Mouse (Mus musculus) megakaryocyte, embryonic 14.5 days (primary cell): ENCODE measurements around the gene Ttc7b. TPM values are rescaled to one million over a fixed set of nuclear protein-coding genes. Genes with fewer than 3 reads are reported as not detected.

ENCODE experiments used
- H3K27me3 ChIP-seq: replicated peaks from 2 replicates; pipeline ENCODE3; 2012; ENCODE audit warnings: inconsistent platforms
- H3K36me3 ChIP-seq: replicated peaks from 2 replicates; pipeline ENCODE3; 2012; ENCODE audit warnings: low read length, inconsistent platforms, mixed read lengths
- H3K4me1 ChIP-seq: 2 replicates; pipeline ENCODE4 v1.6.1; 2012; ENCODE audit warnings: inconsistent platforms
- H3K4me3 ChIP-seq: replicated peaks from 2 replicates; pipeline ENCODE3; 2012; ENCODE audit warnings: moderate library complexity, mild to moderate bottlenecking, inconsistent platforms
- H3K9me3 ChIP-seq: 2 replicates; pipeline ENCODE4 v1.6.1; 2012; ENCODE audit warnings: inconsistent platforms
- FLI1 ChIP-seq: IDR thresholded peaks from 2 replicates; pipeline ENCODE4 v1.6.1; 2012; ENCODE audit warnings: low read length, inconsistent platforms, mixed read lengths
- GATA1 ChIP-seq: IDR thresholded peaks from 3 replicates; pipeline ENCODE4 v1.6.1; 2012; ENCODE audit warnings: mixed read lengths, low read length, inconsistent platforms, borderline replicate concordance
- polyA plus RNA-seq: library from polyadenylated mRNA; stranded (reverse); fragments of >175 nt; gene quantifications from 2 replicates; pipeline ENCODE4 v1.2.3, GENCODE M21; 2012; ENCODE audit warnings: low replicate concordance; ENCODE audit not compliant: insufficient read depth

The Ttc7b gene
- polyA plus RNA-seq, 1 experiment = 170 TPM

DNA sequence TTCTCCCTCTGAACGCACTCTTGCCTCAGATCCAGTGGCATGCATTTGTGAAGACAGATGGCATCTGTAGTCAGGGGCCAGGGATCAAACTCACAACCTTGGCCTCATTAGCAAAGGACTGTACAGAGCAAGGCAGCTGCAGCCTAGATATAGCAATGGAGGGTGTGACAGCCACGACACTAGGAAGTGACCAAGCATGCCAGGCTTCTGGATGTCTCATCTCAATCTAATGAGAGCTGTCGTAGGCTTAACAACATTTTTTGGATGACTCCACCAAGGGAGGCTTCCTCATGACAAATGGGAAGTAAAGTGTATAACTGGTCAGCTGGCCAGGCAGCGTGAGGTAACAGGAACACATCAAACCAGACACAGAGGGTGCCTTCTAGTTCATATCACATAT lies 94.4 kb downstream of the Ttc7b start:
- Histone ChIP-seq H3K4me3 (peak overlapping the region; percentile 60), H3K36me3 (peaks cover 76% of the 10 kb centered on the region), H3K27me3 (no peaks in the 10 kb centered on the region), H3K4me1 (peaks cover 73% of the 10 kb centered on the region), H3K9me3 (no peaks in the 10 kb centered on the region)
- no peak for TF ChIP-seq FLI1
- no peak for TF ChIP-seq GATA1

- Histone ChIP-seq H3K27me3 (no peaks in the 10 kb centered on the region), H3K4me1 (peaks cover 76% of the 10 kb centered on the region), H3K4me3 (no peak overlapping the region), H3K36me3 (peaks cover 71% of the 10 kb centered on the region), H3K9me3 (no peaks in the 10 kb centered on the region)
- TF ChIP-seq FLI1 = no peak
- TF ChIP-seq GATA1 = no peak
These were observed 95.6 kb downstream of the Ttc7b start for GRCm38 (mm10) chr12:100425028-100425427.

DNA sequence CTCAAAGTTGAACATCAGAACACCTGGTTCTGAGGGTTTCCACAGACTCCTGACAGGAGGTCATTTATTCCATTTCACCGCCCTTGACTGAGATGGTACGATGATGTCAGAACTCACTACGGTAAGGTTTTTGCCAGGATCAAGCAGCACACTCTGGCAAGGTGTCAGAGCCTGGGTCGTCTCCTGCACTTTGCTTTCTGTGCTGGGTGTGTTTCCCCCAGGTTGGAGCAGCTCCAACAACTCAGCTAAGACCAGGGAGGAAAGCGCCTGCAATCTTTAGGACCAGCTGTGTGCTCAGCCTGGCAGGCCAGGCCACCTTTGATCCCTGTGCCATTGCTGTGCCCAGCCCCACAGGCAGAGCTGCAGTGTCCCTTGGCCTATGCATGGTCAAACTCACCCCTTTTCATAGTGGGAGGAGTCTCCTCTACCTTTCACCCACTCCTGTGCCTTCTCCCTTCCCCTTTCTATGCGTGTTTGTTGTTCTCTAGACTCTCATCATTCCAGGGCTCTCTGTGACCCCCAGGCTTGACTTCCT lies 98.3 kb downstream of the Ttc7b start:
- Histone ChIP-seq H3K4me3 (no peak overlapping the region), H3K9me3 (no peaks in the 10 kb centered on the region), H3K36me3 (peaks cover 69% of the 10 kb centered on the region), H3K4me1 (peaks cover 53% of the 10 kb centered on the region), H3K27me3 (no peaks in the 10 kb centered on the region)
- TF ChIP-seq FLI1 (no peak), GATA1 (no peak)

DNA sequence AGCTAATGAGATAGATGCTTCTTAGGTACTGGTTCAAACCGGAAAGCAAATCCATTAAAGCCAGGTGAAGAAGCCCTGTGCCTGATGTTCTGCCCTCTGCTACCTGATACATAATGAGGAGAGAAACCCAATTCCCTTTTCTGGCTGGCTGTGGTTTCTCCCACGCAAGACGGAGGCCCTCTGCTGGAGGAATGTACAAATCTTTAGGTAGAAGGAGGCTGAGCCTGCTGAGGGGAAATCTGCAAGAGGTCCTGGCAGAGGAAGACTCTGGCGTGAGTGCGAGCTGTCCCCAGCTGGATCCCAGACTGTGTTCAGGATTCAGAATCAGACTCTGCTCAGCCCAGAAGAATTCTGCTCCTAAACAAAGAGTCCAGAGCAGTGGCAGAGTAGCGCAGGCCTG lies 99.1 kb downstream of the Ttc7b start:
- TF ChIP-seq FLI1 (no peak), GATA1 (no peak)
- no peaks in the 10 kb centered on the region for H3K27me3 ChIP-seq
- H3K9me3 ChIP-seq = no peaks in the 10 kb centered on the region
- H3K4me1 ChIP-seq = peaks cover 45% of the 10 kb centered on the region
- H3K4me3 ChIP-seq = no peak overlapping the region
- H3K36me3 ChIP-seq = peaks cover 73% of the 10 kb centered on the region

DNA sequence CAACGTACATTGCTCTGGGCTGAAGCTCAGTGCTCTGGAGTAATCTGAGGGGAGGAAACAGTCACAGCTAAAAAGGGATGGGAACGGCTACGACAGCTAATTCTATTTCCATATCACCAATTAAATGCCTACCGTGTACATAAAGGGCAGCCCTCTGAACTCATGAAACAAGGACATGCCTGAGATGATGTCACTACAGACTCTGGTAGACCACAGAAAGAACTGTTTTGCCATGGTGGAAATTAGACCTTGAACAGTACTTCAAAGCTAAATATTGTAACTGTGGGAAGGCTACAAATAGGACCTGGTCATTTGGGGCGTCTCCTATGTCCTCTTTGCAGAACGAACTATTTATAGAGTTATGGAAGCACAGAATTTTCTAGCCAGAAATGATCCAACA lies 99.7 kb downstream of the Ttc7b start:
- no peak for TF ChIP-seq FLI1
- no peak for TF ChIP-seq GATA1
- Histone ChIP-seq H3K4me3 (no peak overlapping the region), H3K36me3 (peaks cover 78% of the 10 kb centered on the region), H3K9me3 (no peaks in the 10 kb centered on the region), H3K4me1 (peaks cover 39% of the 10 kb centered on the region), H3K27me3 (no peaks in the 10 kb centered on the region)

DNA sequence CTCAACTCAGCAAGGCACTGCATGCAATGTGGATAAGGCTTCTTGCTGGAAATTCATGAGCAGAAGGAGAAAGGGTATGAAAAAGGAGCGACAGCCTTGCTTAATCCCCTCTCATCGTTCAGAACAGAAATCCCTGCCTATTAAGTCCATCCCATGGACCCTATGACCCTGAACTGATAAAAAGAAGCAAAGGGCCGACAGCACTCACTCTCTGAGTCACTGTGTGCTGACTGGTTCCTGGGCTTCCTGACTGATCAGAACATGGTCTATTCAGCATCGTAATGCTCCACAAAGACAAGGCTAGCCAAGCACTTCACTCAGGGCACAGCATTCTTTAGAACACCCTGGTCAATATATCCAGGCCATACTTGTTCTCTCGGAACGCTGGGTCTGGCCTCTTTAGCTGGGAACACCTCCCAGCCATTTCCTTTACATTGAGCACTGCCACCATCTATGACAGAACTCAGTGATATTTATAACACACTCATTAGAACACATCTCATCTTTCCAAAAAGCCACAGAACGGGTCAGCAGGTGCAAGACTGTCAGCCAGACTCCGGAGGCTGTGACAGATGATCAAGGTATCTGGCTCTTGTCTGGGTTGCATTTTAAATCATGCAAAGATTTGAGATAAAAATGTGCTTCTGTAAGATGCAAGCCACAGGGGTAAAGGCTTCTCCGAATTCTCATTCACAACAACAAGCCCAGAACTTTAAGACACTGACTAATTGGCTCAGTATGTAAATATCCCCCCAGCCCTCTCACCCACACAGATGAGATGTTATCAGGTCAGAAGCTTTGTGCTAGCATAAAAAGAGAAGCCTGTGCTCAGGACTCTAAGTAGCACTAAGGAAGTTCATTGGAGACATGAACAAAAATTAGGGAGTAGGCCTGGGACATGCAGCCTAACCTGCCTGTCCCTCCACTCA lies 100.4 kb downstream of the Ttc7b start:
- Histone ChIP-seq H3K36me3 (peaks cover 79% of the 10 kb centered on the region), H3K4me1 (peaks cover 32% of the 10 kb centered on the region), H3K27me3 (no peaks in the 10 kb centered on the region), H3K9me3 (no peaks in the 10 kb centered on the region), H3K4me3 (no peak overlapping the region)
- TF ChIP-seq FLI1 = no peak

GRCm38 (mm10) chr12:100415802-100416201 lies 104.8 kb downstream of the Ttc7b start:
- Histone ChIP-seq H3K4me3 (no peak overlapping the region), H3K36me3 (peaks cover 88% of the 10 kb centered on the region), H3K4me1 (peaks cover 23% of the 10 kb centered on the region), H3K27me3 (no peaks in the 10 kb centered on the region), H3K9me3 (no peaks in the 10 kb centered on the region)
- no peak for TF ChIP-seq FLI1
- no peak for TF ChIP-seq GATA1

DNA sequence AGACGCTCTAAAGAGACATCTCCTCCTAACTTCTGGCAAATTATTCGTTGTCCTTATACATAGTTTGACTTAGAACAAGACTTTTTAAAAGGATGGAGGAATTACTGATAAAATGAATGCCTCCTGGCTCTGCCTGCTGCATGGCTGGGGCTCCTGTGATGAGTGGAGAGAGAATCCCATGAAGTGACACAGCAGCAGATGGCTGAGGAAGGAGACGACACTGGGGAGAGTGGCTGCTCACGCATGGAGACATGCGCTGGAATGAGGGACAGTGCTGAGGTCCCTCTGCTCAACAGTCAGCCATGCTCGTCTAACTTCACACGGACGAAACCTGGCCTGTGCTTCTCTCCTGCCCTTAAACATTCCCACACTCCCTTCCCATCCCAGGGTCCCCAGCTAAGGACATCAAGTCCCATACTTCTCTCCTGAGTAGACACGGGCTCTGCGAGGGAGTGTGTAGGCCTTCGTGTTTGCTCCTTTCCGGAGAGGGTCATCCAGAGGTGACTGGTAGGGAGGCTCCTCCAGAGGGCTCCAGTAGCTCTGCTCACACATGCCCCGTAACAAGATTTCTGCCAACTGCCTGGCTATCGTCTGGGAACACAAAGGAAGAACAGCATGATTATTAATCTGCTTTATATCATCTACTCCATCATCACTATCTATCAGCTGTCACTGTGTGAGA lies 105.8 kb downstream of the Ttc7b start:
- Histone ChIP-seq H3K9me3 (no peaks in the 10 kb centered on the region), H3K36me3 (peaks cover 91% of the 10 kb centered on the region), H3K4me1 (peaks cover 21% of the 10 kb centered on the region), H3K27me3 (no peaks in the 10 kb centered on the region), H3K4me3 (no peak overlapping the region)
- TF ChIP-seq FLI1 (no peak), GATA1 (no peak)

GRCm38 (mm10) chr12:100408714-100409113 lies 111.9 kb downstream of the Ttc7b start:
- peaks cover 61% of the 10 kb centered on the region for H3K4me1 ChIP-seq
- TF ChIP-seq GATA1 (no peak), FLI1 (no peak)
- no peaks in the 10 kb centered on the region for H3K9me3 ChIP-seq
- H3K4me3 ChIP-seq = no peak overlapping the region
- H3K36me3 ChIP-seq = peaks cover 91% of the 10 kb centered on the region
- no peaks in the 10 kb centered on the region for H3K27me3 ChIP-seq

DNA sequence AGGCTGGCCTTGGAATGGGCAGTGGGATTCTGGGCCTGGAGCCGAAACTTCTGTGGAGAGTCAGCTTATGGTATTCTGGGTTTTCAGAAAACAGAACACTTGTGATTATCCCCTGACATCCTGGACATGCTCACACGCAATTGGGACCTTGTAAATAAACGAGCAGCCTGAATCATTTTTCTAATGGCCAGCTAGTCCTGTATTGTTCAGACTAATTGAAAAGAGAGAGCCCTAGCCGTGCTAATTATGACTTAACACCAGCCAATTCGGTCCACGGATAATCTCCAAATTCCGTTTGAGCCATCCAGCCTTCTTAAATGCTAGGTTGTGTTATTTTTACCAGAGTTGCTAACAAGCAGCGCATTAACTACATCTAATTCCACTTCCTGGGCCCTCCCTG lies 112.5 kb downstream of the Ttc7b start:
- peaks cover 61% of the 10 kb centered on the region for H3K4me1 ChIP-seq
- H3K27me3 ChIP-seq = no peaks in the 10 kb centered on the region
- H3K9me3 ChIP-seq = no peaks in the 10 kb centered on the region
- TF ChIP-seq FLI1 (no peak), GATA1 (no peak)
- no peak overlapping the region for H3K4me3 ChIP-seq
- peaks cover 91% of the 10 kb centered on the region for H3K36me3 ChIP-seq
